Mouse (Mus musculus) midbrain, embryonic 12.5 days (tissue): ENCODE results near the gene Spon2. TPM values are rescaled to one million over a fixed set of nuclear protein-coding genes. Genes with fewer than 3 reads are reported as not detected.

ENCODE experiments used
- ATAC-seq: fragments of 200-750 bp; cut with Nextera tagmentation; 2 replicates; pipeline ENCODE4 v1.8.0; 2017; ENCODE audit warnings: low read depth, moderate TSS enrichment, moderate library complexity; ENCODE audit not compliant: low FRiP score
- H3K27ac ChIP-seq: fragments of 300-500 bp; sonication (generic); replicated peaks from 2 replicates; pipeline ENCODE4 v1.5.1; 2016; ENCODE audit warnings: mild to moderate bottlenecking
- H3K27me3 ChIP-seq: fragments of 300-500 bp; sonication (generic); 2 replicates; pipeline ENCODE4 v1.6.1; 2016; ENCODE audit warnings: mild to moderate bottlenecking
- H3K36me3 ChIP-seq: fragments of 300-500 bp; sonication (generic); 2 replicates; pipeline ENCODE4 v1.6.1; 2016
- H3K4me1 ChIP-seq: fragments of 300-500 bp; sonication (generic); 2 replicates; pipeline ENCODE4 v1.6.1; 2016
- H3K4me2 ChIP-seq: fragments of 300-500 bp; sonication (generic); replicated peaks from 2 replicates; pipeline ENCODE4 v1.6.1; 2016; ENCODE audit warnings: mild to moderate bottlenecking, moderate library complexity
- H3K4me3 ChIP-seq: fragments of 300-500 bp; sonication (generic); 2 replicates; pipeline ENCODE4 v1.5.1; 2016; ENCODE audit warnings: mild to moderate bottlenecking
- H3K9ac ChIP-seq: fragments of 300-500 bp; sonication (generic); replicated peaks from 2 replicates; pipeline ENCODE4 v1.6.1; 2016; ENCODE audit warnings: mild to moderate bottlenecking, moderate library complexity
- H3K9me3 ChIP-seq: fragments of 300-500 bp; sonication (generic); 2 replicates; pipeline ENCODE4 v1.6.1; 2016; ENCODE audit warnings: mild to moderate bottlenecking
- WGBS: fragments of 180-500 bp; shearing (Covaris S2); methylation state at CpG from one replicate; pipeline ENCODE4 v1.1.7; 2016; 5-methylcytosine and 5-hydroxymethylcytosine counted together
- polyA plus RNA-seq: library from polyadenylated mRNA; unstranded; fragments of >200 nt; fragmentation: Nextera tagmentation; extraction: Ambion mirVana; gene quantifications from 2 replicates; pipeline ENCODE4 v1.2.1, GENCODE M21; 2016

The Spon2 gene
- 2.0 and 2.9 TPM in 2 replicates for polyA plus RNA-seq

DNA sequence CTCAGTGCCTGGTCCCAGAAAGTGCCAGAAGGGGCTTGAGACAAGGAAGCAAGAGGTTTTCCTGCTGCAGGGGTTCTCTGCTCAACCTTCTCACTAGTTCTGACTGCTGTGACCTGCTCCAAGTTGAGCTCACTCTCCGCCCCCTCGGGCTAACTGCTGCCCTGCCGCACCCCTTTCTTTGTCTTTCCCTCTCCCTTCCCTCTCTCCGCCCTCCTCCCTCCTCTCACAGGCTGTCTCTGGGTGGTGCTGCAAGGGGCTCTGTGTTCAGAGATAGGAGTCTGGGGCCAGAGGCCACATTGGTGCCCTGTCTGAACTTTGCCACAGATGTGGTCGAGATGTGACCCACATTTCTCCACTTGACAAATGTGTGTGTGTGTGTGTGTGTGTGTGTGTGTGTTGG lies at the start of gene Spon2:
Gene Spon2 (minus strand): TSS at position 375 of the 400 bp plus-strand sequence.
- Histone ChIP-seq H3K9me3 (no peaks in the 10 kb centered on the region), H3K4me1 (peaks cover 14% of the 10 kb centered on the region), H3K27me3 (0 out of 2 replicates have a peak, but pooled peaks cover 6% of the 10 kb centered on the region), H3K9ac (no peak within 1 kb of the TSS), H3K4me2 (no peak within 1 kb of the TSS), H3K4me3 (no peak within 1 kb of the TSS), H3K27ac (no peak within 1 kb of the TSS), H3K36me3 (no peaks in the 10 kb centered on the region)
- ATAC-seq: no peak
- WGBS: 23% methylated on average over 5 of the region's 5 CpGs

GRCm38 (mm10) chr5:33254416-33254815 lies 36.2 kb upstream of the Spon2 start:
- Histone ChIP-seq H3K27me3 (no peaks in the 10 kb centered on the region), H3K9ac (no peak overlapping the region), H3K4me2 (no peak overlapping the region), H3K27ac (no peak overlapping the region), H3K36me3 (peaks cover 100% of the 10 kb centered on the region), H3K9me3 (no peaks in the 10 kb centered on the region), H3K4me1 (no peaks in the 10 kb centered on the region), H3K4me3 (no peak overlapping the region)
- WGBS: 90% methylated on average over 5 of the region's 5 CpGs
- ATAC-seq: no peak

DNA sequence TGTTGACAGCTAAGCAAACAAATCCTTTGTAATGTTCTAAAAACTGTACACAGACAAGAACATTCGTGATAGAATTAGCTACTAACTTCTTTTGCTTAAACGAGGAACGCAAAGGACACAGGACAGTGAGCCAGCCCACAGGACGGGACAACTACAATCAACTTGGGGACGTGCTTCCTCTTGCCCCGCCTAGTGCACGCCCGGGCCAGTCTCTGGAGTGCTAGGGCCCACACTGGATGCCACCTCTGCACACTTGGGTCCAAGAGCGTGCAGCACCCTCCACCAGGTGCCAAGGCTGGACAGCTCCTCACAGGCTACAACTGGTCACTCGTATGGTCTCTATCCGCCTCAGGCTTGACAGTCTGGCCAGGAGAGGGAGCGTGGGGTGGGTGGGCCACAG lies 29.9 kb upstream of the Spon2 start:
- ATAC-seq: no peak
- Histone ChIP-seq H3K4me2 (no peak overlapping the region), H3K9ac (no peak overlapping the region), H3K27me3 (no peaks in the 10 kb centered on the region), H3K27ac (no peak overlapping the region), H3K36me3 (peaks cover 94% of the 10 kb centered on the region), H3K9me3 (no peaks in the 10 kb centered on the region), H3K4me1 (no peaks in the 10 kb centered on the region), H3K4me3 (no peak overlapping the region)
- WGBS: 90% methylated on average over 12 of the region's 12 CpGs

DNA sequence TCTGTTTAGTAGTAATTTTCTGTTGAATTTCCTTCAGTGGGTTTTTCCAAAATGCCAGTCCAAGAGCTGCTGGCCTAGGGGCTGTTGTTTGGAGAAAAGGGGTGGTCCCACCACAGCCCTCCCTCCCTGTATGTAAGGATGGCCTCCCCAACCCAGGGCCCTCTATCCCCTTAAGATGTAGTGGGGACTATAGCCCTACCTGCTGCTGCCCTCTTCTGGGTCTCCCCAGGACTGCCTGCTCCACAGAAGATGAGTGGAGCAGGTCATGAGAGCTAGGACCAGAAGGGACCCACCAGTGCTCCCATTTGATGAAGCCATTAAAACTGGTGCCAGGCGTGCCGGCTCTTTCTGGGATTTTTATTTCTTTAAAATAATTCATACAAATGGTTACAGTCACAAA lies 29.1 kb upstream of the Spon2 start:
- no peaks in the 10 kb centered on the region for H3K9me3 ChIP-seq
- H3K27me3 ChIP-seq: no peaks in the 10 kb centered on the region
- WGBS: 100% methylated on average over 2 of the region's 2 CpGs
- no peak for ATAC-seq
- peaks cover 90% of the 10 kb centered on the region for H3K36me3 ChIP-seq
- H3K4me3 ChIP-seq: no peak overlapping the region
- H3K9ac ChIP-seq: no peak overlapping the region
- H3K4me2 ChIP-seq: no peak overlapping the region
- H3K4me1 ChIP-seq: no peaks in the 10 kb centered on the region
- no peak overlapping the region for H3K27ac ChIP-seq

GRCm38 (mm10) chr5:33245701-33246100 lies 27.4 kb upstream of the Spon2 start:
- ATAC-seq: no peak
- Histone ChIP-seq H3K4me2 (no peak overlapping the region), H3K9ac (no peak overlapping the region), H3K9me3 (no peaks in the 10 kb centered on the region), H3K4me1 (no peaks in the 10 kb centered on the region), H3K36me3 (peaks cover 83% of the 10 kb centered on the region), H3K4me3 (no peak overlapping the region), H3K27me3 (no peaks in the 10 kb centered on the region), H3K27ac (0 out of 2 replicates have a peak overlapping the region, but pooled peaks have one; percentile 0)
- 68% methylated on average over 3 of the region's 3 CpGs for WGBS

DNA sequence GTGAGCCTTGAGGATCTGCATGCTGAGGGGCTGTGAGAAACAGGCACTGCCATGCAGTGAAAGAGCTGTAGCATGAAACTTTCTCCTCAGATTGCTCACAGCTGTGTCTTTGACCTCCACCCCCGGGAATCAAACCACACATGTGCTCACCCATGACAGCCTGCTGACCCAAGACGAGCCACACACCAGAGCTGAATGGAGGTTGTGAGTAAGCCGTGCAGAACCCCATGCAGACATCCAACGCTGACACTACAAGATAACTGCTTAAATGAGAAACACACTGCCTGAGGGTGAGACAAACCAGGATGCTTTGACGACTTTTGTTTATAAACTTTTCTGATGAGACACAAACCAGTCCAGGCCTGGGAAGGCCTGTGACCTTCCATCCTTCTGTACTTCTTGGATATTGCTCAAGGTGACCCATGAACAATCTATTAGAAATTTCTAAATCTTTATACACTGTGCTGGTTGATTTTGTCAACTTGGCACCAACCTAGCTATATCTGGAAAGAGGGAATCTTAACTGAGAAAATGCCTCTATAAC lies 26.2 kb upstream of the Spon2 start:
- Histone ChIP-seq H3K27me3 (no peaks in the 10 kb centered on the region), H3K4me2 (no peak overlapping the region), H3K27ac (no peak overlapping the region), H3K4me1 (no peaks in the 10 kb centered on the region), H3K4me3 (no peak overlapping the region), H3K9ac (no peak overlapping the region), H3K36me3 (peaks cover 70% of the 10 kb centered on the region), H3K9me3 (no peaks in the 10 kb centered on the region)
- ATAC-seq: no peak
- WGBS: 86% methylated on average over 5 of the region's 5 CpGs

DNA sequence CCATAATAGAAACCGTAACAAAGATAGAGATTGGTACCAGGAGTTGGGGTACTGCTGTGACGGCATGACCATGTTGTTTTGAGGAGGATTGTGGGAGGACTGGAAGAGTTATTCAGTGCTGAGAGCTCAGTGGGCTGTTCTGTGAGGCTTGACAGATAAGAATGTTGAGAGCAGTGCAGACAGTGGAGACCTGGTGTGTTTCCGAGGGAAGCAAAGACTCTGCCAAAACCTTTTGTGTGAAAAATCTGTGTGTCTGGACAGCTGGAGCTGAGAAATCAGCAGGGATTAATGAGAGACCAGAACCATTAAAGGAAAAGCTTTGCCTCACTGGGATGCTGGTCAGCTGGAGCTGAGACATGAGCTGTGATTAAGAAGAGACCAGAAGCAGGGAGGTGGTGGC lies 21.7 kb upstream of the Spon2 start:
- peak overlapping the region; percentile 10; the same call in 1 of the 2 replicates for H3K27ac ChIP-seq
- no peaks in the 10 kb centered on the region for H3K4me1 ChIP-seq
- no peak overlapping the region for H3K9ac ChIP-seq
- no peak overlapping the region for H3K4me2 ChIP-seq
- no peak overlapping the region for H3K4me3 ChIP-seq
- peaks cover 28% of the 10 kb centered on the region for H3K36me3 ChIP-seq
- no peaks in the 10 kb centered on the region for H3K9me3 ChIP-seq
- WGBS: 55% methylated on average over 3 of the region's 3 CpGs
- no peaks in the 10 kb centered on the region for H3K27me3 ChIP-seq
- no peak for ATAC-seq

DNA sequence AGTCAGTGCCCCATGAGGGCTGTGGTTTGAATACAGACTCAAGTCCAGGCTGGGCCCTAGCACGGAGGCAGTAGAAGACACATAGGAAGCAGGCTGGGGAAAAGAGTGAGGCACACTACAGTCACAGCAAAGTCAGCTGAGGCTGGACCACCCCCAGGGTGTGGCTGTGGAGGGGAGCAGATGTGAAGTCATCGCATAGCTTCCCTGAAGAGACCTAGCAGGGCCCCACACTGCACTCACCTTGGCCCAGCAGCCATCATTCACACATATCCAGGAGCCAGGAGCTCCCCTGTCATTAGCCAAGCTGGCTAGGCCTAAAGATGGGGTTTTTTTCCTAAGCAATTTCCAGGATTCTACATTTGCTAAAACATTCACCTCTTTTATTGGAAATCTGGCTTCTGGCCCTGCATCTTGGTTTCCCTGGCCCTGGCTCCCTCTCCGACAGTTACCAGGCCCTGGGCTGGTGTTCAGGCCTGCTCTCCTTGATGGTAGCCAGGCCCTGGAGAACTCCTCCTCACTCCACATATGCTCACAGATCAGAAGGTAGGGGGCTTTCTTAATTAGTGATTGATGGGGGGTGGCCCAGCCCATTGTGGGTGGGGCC lies 21.0 kb upstream of the Spon2 start:
- Histone ChIP-seq H3K27me3 (no peaks in the 10 kb centered on the region), H3K9me3 (no peaks in the 10 kb centered on the region), H3K27ac (no peak overlapping the region), H3K9ac (no peak overlapping the region), H3K4me1 (no peaks in the 10 kb centered on the region), H3K4me2 (no peak overlapping the region), H3K36me3 (peaks cover 21% of the 10 kb centered on the region), H3K4me3 (no peak overlapping the region)
- no peak for ATAC-seq
- 81% methylated on average over 3 of the region's 3 CpGs for WGBS

GRCm38 (mm10) chr5:33238256-33238645 lies 20.0 kb upstream of the Spon2 start:
- no peaks in the 10 kb centered on the region for H3K27me3 ChIP-seq
- no peak overlapping the region for H3K27ac ChIP-seq
- no peaks in the 10 kb centered on the region for H3K4me1 ChIP-seq
- no peaks in the 10 kb centered on the region for H3K9me3 ChIP-seq
- no peak overlapping the region for H3K4me3 ChIP-seq
- peaks cover 15% of the 10 kb centered on the region for H3K36me3 ChIP-seq
- ATAC-seq: no peak
- WGBS: 79% methylated on average over 3 of the region's 3 CpGs
- H3K4me2 ChIP-seq: no peak overlapping the region
- no peak overlapping the region for H3K9ac ChIP-seq

DNA sequence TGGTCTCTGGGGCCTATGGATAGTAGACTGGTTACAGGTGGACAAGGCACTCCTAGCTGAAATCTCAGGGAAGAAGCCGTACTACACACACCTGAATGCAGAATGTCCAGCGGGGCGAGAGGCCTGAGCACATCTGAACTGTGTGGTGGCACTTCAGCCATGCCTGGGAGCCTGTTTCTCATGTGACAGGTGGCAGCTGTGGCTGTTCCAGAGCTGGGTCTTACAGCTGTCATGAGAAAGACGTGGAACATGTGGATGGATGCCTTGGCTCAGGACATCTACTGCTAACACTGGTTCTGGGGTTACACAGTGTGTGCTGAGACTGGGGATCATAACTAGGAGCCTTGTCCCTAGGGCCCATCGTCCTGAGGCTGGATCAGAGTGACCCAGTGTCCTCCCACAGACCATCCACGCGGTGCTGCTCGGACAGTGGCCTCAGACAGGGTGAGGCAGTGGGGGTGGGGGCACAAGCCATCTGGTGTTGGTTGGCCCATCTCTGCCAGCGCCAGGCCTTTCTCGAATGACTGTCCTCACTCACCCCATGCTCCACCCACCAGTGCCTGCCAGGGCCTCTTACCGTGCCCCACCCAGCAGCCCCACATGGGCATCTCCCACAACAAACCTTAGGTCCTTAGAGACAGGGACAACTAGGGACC lies 19.5 kb upstream of the Spon2 start:
- no peak for ATAC-seq
- no peaks in the 10 kb centered on the region for H3K27me3 ChIP-seq
- 87% methylated on average over 11 of the region's 11 CpGs for WGBS

DNA sequence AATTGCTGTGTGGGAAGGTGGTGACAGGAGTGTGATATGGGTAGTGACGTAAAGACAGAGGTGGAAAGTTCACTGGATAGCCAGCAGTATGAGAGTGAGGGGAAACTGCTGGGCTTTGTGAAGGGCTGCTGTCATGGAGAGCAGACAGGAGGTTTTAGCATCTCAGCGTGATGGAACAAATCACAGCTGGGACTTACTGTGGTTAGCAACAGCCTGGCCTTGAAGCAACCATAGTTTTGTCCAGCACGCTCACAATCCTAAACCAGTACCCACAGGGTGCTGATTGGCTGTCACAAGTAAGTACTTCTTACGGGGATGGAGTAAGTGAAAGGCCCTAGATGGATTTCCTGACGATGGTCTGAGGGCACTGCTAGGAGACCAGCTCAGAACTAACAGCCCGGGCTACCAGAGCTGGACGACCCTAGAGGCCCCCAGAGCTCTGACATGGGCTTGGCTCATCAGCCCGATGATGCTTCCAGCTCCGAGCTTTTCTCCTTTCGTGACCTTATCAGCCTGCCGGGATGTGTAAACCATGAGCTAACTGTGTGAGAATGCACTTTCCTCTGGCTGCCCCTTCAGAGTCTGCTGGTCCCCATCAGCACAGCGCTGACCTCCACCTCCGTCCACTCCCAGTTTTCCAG lies 16.3 kb upstream of the Spon2 start:
- H3K36me3 ChIP-seq: no peaks in the 10 kb centered on the region
- no peak overlapping the region for H3K9ac ChIP-seq
- H3K27me3 ChIP-seq: no peaks in the 10 kb centered on the region
- no peak for ATAC-seq
- no peak overlapping the region for H3K27ac ChIP-seq
- no peaks in the 10 kb centered on the region for H3K9me3 ChIP-seq
- no peak overlapping the region for H3K4me2 ChIP-seq
- no peak overlapping the region for H3K4me3 ChIP-seq
- no peaks in the 10 kb centered on the region for H3K4me1 ChIP-seq
- 73% methylated on average over 13 of the region's 13 CpGs for WGBS

More for the DNA sequence above, 19.5 kb upstream of the Spon2 start:
- H3K36me3 ChIP-seq: peaks cover 13% of the 10 kb centered on the region; the same call in 1 of the 2 replicates
- H3K4me1 ChIP-seq: no peaks in the 10 kb centered on the region
- no peak overlapping the region for H3K4me2 ChIP-seq
- no peak overlapping the region for H3K4me3 ChIP-seq
- H3K9me3 ChIP-seq: no peaks in the 10 kb centered on the region
- H3K9ac ChIP-seq: no peak overlapping the region
- no peak overlapping the region for H3K27ac ChIP-seq

DNA sequence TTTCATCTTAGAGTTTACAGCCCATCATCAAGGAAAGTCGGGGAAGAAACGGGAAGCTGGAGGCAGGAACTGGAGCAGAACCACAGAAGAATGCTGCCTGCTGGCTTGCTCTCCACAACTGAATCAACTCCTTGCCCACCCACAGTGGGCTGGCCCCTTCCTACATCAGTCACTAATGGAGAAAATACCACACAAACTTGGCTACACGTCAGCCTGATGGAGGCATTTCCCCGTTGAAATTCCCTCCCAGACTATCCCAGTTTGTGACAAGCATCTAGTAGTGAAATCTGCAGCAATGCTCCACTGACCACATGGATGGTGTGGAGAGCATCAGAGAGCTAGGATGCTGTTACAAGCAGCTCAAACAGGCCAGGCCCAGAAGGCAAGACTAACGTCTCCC lies 14.5 kb upstream of the Spon2 start:
- WGBS: 87% methylated on average over 5 of the region's 5 CpGs
- no peaks in the 10 kb centered on the region for H3K9me3 ChIP-seq
- ATAC-seq: no peak
- no peak overlapping the region for H3K4me2 ChIP-seq
- H3K4me1 ChIP-seq: no peaks in the 10 kb centered on the region
- H3K4me3 ChIP-seq: no peak overlapping the region
- H3K27ac ChIP-seq: no peak overlapping the region
- H3K36me3 ChIP-seq: no peaks in the 10 kb centered on the region
- no peaks in the 10 kb centered on the region for H3K27me3 ChIP-seq
- no peak overlapping the region for H3K9ac ChIP-seq
